Mouse (Mus musculus): Measurements from ENCODE around the gene Car5b. TPM values are rescaled to one million over a fixed set of nuclear protein-coding genes. Genes with fewer than 3 reads are reported as not detected.

Gene Car5b
- polyA plus RNA-seq (2014; fragmentation: Illumina TruSeq; extraction: RNeasy Lipid Tissue Mini Kit (QIAGEN cat#74804)) = 8.4 TPM

GRCm38 (mm10) chrX:164027607-164028289 lies at the start of gene Car5b:
Gene Car5b (minus strand): TSS chrX:164027997.

GRCm38 (mm10) chrX:164076040-164076775 lies 48.4 kb upstream of the Car5b start, which contains the start of gene Siah1b:
Gene Siah1b (minus strand): TSS chrX:164076493.

GRCm38 (mm10) chrX:163958467-163958875 lies 69.3 kb downstream of the Car5b start, which contains the start of gene Zrsr2:
Gene Zrsr2 (minus strand): TSS chrX:163958661.

Other genes starting within 250 kb of the Car5b start
- gene Ap1s2, start 119.0 kb downstream of the Car5b start, polyA plus RNA-seq (2014; fragmentation: Illumina TruSeq; extraction: RNeasy Lipid Tissue Mini Kit (QIAGEN cat#74804)) = 218 TPM
- 82.0 TPM for gene Zrsr2, start 69.3 kb downstream of the Car5b start, polyA plus RNA-seq (2014; fragmentation: Illumina TruSeq; extraction: RNeasy Lipid Tissue Mini Kit (QIAGEN cat#74804))
- 23.2 TPM for gene Siah1b, start 48.5 kb upstream of the Car5b start, polyA plus RNA-seq (2014; fragmentation: Illumina TruSeq; extraction: RNeasy Lipid Tissue Mini Kit (QIAGEN cat#74804))
- gene Cltrn, start 60.8 kb upstream of the Car5b start, polyA plus RNA-seq (2014; fragmentation: Illumina TruSeq; extraction: RNeasy Lipid Tissue Mini Kit (QIAGEN cat#74804)) = not detected
- 11.9 TPM for gene Ace2, start 111.3 kb upstream of the Car5b start, polyA plus RNA-seq (2014; fragmentation: Illumina TruSeq; extraction: RNeasy Lipid Tissue Mini Kit (QIAGEN cat#74804))
- 3.2 TPM for gene Bmx, start 230.2 kb upstream of the Car5b start, polyA plus RNA-seq (2014; fragmentation: Illumina TruSeq; extraction: RNeasy Lipid Tissue Mini Kit (QIAGEN cat#74804))
- gene Pir, start 241.4 kb upstream of the Car5b start, polyA plus RNA-seq (2014; fragmentation: Illumina TruSeq; extraction: RNeasy Lipid Tissue Mini Kit (QIAGEN cat#74804)) = 26.2 TPM